Comparison of ENCODE assay signal across 25 mouse cellular contexts in the genomic region with DNA sequence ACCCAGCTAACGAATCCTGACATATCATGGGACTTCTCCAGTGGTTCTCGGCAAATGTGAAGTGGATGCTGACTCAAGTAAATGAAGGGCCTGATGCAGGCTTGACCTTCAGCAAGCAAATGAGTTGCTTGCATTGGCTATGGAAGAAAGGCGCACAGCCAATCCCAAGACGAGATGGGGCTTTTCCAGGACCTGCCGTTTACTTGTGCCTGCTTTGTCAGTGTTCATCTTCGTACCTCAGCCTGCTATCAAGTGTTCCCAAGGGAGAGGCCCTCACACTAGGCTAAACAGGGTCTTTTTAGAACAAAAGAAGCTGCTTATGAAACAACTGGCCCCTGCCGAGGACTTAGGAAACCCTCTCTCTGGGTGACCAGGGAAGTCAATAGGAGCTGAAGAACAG.
A peak's percentile ranks its signal among the peaks of the same experiment; 100 is the strongest.
DNase-seq lines count a peak whose midpoint lies in the region; ATAC-seq and TF ChIP-seq lines count a peak whose summit lies in the region.
"Had no signal": no experiment of that assay in that cellular context is flagged by ENCODE, and none has a peak within 500 bp of the region (broad histone marks: within the 10 kb centered on the region; RNA-seq: fewer than 3 reads in every experiment).

No protein-coding gene starts in this region.

- H3K9ac ChIP-seq in forebrain, embryonic 12.5 days: no peak overlapping the region
- no peak overlapping the region for H3K9ac ChIP-seq in forebrain, postnatal 0 days
- H3K9ac ChIP-seq: embryonic facial prominence, embryonic 12.5 days had no signal

- DNase-seq in forebrain, postnatal 0 days: no peak
- DNase-seq in ES-CJ7 (ENCODE audit: low read depth, low spot score): peak; percentile 47
- DNase-seq in R1 (ENCODE audit: low read depth, low spot score): peak; percentile 81
- DNase-seq in heart, postnatal 25 days (ENCODE audit: low spot score): no peak
- DNase-seq in ovary, postnatal 36 days (ENCODE audit: low spot score): no peak
- DNase-seq in heart, adult 9 months (ENCODE audit: low spot score in 2 of 2): no peak
- DNase-seq: adrenal gland, adult 8-10 months; adrenal gland, postnatal 14 days; adrenal gland, postnatal 36 days; B cell, adult 2 months; cerebellum, adult 11-12 months; cerebellum, adult 2 months; cerebellum, adult 9-10 months; cerebellum, postnatal 10 days; cerebellum, postnatal 25 days had no signal

- WGBS in forebrain, embryonic 12.5 days: 90% methylated on average over 7 of the region's 7 CpGs
- WGBS in forebrain, postnatal 0 days: 85% methylated on average over 7 of the region's 7 CpGs

- no peaks in the 10 kb centered on the region for H3K36me3 ChIP-seq in forebrain, embryonic 12.5 days (replicated peaks)
- no peaks in the 10 kb centered on the region for H3K36me3 ChIP-seq in forebrain, postnatal 0 days (ENCODE audit: insufficient read depth)
- H3K36me3 ChIP-seq: embryonic facial prominence, embryonic 12.5 days had no signal

- 0 out of 2 replicates have a peak overlapping the region, but pooled peaks have one; percentile 14 for H3K27ac ChIP-seq in forebrain, embryonic 12.5 days
- H3K27ac ChIP-seq in forebrain, postnatal 0 days (ENCODE audit: low read depth, low read length): no peak overlapping the region
- H3K27ac ChIP-seq: embryonic facial prominence, embryonic 10.5 days; embryonic facial prominence, embryonic 12.5 days had no signal

- TF ChIP-seq CTCF in forebrain, postnatal 0 days (IDR thresholded peaks at IDR 0.05; ENCODE audit: low read depth): no peak

- no peaks in the 10 kb centered on the region for H3K27me3 ChIP-seq in forebrain, embryonic 12.5 days
- no peaks in the 10 kb centered on the region for H3K27me3 ChIP-seq in forebrain, postnatal 0 days (ENCODE audit: insufficient read depth, low read length)
- H3K27me3 ChIP-seq: CH12.LX; embryonic facial prominence, embryonic 12.5 days; Patski had no signal

- no peak overlapping the region for H3K4me3 ChIP-seq in forebrain, embryonic 12.5 days (replicated peaks)
- H3K4me3 ChIP-seq in forebrain, postnatal 0 days (ENCODE audit: low read depth, low read length): no peak overlapping the region
- H3K4me3 ChIP-seq: embryonic facial prominence, embryonic 10.5 days; embryonic facial prominence, embryonic 12.5 days had no signal

- intact Hi-C loops in heart, postnatal 25 days (cut with DNase I): no loop called here

- no peak for ATAC-seq in forebrain, embryonic 12.5 days (ENCODE audit: low FRiP score)
- no peak for ATAC-seq in forebrain, postnatal 0 days
- ATAC-seq: activated CD4-positive, CD25-positive, alpha-beta regulatory T cell, adult 4 months; CD4-positive, CD25-positive, alpha-beta regulatory T cell, adult 4 months; forebrain, embryonic 14.5 days; forebrain, embryonic 16.5 days; Patski had no signal

- H3K9me3 ChIP-seq in forebrain, embryonic 12.5 days: no peaks in the 10 kb centered on the region
- H3K9me3 ChIP-seq in forebrain, postnatal 0 days (ENCODE audit: low read length): no peaks in the 10 kb centered on the region
- H3K9me3 ChIP-seq: embryonic facial prominence, embryonic 10.5 days; embryonic facial prominence, embryonic 12.5 days; G1E had no signal

- peaks cover 12% of the 10 kb centered on the region for H3K4me1 ChIP-seq in forebrain, embryonic 12.5 days
- H3K4me1 ChIP-seq in forebrain, postnatal 0 days (ENCODE audit: insufficient read depth): 0 out of 2 replicates have a peak, but pooled peaks cover 3% of the 10 kb centered on the region
- H3K4me1 ChIP-seq: embryonic facial prominence, embryonic 12.5 days had no signal

- no peak overlapping the region for H3K4me2 ChIP-seq in forebrain, embryonic 12.5 days
- no peak overlapping the region for H3K4me2 ChIP-seq in forebrain, postnatal 0 days (ENCODE audit: low read depth)
- H3K4me2 ChIP-seq: embryonic facial prominence, embryonic 12.5 days had no signal

Comparison
In these comparisons a context has a peak if more than half of its experiments do, and no peak if none do; other contexts are left out.
1. DNase-seq: peak in ES-CJ7 (single experiment) and R1 (single experiment); none in forebrain, postnatal 0 days (single experiment), heart, postnatal 25 days (single experiment), ovary, postnatal 36 days (single experiment) and heart, adult 9 months (0 of 2).